Mouse (Mus musculus) liver, adult 2 months (tissue): Measurements from ENCODE around the gene Arid2.

Source experiments
- CTCF ChIP-seq: fragments of 200-500 bp; IDR thresholded peaks from 2 replicates; pipeline ENCODE4 v1.5.1; 2011; ENCODE audit warnings: low read depth, low read length, control low read depth
- POLR2A ChIP-seq: fragments of 200-500 bp; IDR thresholded peaks from 2 replicates; pipeline ENCODE4 v1.6.1; 2011; ENCODE audit warnings: low read length, control low read depth; ENCODE audit not compliant: insufficient read depth; ENCODE audit errors: extremely low read depth

GRCm38 (mm10) chr15:96297078-96297590, 9.8 kb downstream of the Arid2 start:
- no peak for TF ChIP-seq POLR2A
- TF ChIP-seq CTCF = no peak
